Mouse (Mus musculus): Measurements from ENCODE around the gene Vgf.

The Vgf gene

DNA sequence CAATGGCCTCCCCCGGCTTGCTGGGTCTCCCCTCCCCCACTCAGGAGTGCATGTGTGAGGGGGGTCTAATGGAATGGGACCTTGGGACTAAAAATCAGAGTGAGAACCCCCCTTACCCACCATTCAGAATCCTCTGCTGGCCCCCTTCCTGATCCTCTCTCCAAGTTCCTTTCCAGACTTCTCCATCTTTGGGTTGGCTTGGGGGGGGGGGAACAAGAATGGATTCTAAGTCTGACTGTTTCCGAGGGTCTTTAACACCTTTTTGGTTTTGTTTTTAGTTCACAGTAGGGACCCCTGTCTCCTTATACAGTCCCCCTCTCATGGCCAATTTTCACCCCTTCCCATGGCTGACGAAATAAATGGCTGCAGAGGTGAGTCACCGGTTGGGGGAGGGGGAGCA, at the start of gene Vgf:
Vgf (plus strand) TSS at position 301 of the 400 bp plus-strand sequence.
- no peak for DNase-seq (ENCODE audit: low spot score)

DNA sequence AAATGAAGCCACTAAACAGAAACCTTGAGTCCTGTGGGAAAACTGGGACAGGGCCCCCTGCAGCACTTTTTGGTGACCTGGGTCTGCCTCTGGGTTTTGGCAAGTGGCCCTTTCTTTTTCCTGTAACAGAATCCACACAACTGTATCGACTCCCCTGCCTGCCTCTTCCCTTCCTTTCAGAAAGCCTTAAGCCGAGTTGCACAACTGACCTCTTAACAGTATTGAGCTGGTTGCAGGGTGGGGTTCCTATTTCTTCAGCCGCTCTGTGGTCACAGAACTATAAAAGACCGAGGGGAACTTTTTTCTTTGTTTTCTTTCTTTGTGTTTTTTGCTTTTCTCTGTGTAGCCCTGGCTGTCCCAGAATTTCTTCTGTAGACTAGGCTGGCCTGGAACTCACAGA, 48.4 kb upstream of the Vgf start:
- no peak for DNase-seq (ENCODE audit: low spot score)

DNA sequence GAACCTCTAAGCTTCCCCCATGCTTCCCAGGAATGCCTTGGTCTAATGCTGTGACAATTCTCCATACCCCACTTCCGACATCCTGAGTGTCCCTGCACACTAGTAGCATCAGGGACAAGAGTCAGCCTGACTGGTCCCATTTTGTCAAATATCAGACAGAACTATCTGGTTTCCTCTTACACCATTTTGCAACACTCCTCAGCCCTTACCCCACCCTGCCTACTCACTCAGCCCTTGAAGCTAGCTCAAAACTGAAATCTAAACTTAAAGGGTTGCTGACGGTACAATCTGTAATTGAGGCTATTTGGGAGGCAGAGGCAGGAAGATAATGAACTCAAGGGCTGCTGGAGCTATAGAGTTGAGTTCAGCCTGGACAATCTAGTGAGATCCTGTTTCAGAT, 46.4 kb upstream of the Vgf start:
- DNase-seq (ENCODE audit: low spot score), result no peak

DNA sequence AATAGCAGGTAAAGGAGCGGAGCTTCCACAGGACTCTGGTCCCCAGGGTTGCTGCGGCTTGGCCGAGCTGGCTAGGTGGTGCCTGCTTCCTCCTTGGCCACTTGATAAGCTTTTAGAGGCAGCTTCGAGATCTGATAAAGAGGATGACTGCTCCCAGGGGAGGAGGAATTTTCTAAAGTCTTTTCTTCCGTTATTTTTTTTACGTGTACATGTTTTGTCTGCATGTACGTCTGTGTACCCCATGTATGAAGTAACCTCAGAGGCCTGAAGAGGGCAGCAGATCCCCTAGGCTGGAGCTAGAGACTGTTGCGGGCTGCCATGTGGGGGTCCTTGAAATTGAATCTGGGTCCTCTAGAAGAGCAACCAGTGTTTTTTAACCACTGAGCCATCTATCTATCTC, 45.2 kb upstream of the Vgf start:
- DNase-seq (ENCODE audit: low spot score), result no peak

DNA sequence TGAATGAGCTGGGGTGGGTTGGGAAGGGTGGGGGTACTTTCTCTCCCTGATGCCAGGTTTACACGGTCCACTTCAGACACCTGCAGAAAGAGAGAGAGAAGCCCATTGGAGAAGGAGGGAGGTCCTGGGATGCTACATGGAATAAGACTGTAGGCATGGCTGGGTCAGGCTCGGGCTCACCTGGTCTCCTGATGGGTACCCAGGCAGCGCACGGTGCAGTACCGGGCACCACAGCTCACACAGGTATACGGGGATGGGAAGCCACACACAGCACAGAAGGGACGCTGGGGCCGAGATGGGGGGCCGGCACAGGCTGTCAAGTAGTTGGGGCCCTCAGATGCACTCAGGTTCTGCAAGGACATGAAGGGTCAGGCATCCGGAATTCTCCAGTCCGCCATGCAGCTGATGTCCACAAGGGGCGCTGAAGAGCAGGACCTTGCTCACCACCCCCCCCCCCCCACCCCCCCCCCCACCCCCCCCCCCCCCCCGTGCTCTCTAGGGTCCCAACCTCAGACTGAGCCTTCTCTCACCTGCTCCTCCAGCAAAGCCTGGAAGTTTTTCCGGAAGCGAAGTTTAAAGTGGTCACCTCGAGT, 43.8 kb upstream of the Vgf start:
- peak; percentile 37 for DNase-seq (ENCODE audit: low spot score)

DNA sequence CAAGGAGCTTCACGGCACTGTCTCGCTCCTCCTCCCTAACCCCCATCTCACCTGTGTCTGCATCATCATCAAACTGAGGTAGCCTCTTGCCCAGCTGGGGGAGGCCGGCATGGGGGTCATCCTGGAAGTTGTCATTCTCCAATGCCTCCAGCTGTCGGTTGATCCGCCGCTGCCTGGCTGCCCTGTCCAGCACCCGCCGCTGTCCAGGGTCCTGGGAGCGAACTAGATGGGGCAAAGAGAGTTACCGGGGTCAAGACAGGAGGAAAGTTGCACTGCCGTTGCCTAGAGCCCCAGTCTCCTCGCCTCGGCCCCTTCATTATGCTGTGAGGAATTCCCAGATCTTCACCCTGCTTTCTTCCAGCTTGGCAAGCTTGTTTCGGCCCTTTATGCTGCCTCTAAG, 41.4 kb upstream of the Vgf start:
- DNase-seq (ENCODE audit: low spot score), result no peak

DNA sequence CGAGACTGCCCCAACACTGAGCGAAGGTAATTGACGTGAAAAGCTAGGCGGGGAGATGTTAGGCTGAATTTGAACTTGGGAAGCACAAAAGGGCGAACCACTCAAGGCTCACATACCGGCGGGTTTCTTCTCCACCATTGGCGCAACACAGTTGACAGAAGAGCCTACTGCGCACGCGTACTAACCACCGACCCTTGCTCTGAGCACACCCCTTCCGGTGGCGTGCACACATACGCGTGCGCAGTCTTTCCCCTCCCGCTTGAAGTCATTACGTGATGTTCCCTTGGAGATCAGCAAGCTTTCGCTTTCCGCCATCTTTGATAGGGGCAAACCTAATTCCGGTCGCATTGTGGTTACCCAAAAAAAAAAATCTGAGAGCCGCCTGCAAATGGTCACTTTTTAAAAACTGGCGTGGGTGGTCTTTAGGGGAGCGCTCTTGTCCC, 39.5 kb upstream of the Vgf start, which contains the start of gene Plod3:
Plod3 (plus strand) TSS at position 325 of the 443 bp plus-strand sequence.
- DNase-seq (ENCODE audit: low spot score), result peak; percentile 98

DNA sequence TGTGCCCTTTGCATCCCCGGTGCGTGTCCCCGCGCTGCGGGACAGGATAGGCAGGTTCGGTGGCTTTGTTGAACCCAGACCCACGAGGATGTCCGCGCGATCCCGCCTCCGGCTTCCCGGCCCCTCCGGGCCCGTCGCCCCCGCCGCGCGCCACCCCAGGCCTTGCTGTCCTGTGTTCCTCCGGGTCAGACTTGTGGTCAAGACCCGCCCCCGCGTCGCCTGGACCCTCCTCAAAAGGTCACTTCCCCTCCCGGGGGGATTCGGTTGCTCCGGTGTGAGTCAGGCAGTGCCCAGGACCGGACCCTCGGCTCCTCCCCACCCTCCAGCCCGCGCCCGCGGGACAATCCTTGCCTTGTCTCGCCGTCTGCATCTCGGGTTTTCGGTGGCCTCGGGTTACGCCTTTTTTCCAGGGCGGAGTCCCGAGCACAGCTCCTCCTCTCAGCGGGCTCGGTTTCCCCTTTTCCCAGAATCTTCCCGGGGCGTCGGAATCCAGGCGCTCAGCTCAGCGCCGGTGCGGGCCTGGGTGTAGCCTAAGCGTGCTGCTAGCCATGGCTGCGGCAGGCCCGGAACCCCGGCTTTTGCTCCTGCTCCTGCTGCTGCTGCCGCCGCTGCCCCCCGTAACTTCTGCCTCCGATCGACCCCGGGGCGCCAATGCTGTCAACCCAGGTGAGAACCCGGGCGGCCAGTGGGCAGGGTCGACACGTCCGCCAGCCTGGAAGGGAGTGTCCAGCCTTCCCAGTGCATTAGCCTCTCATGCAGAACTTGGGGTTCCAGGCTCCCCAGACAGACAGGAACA, 38.9 kb upstream of the Vgf start:
- peak; percentile 82 for DNase-seq (ENCODE audit: low spot score)

DNA sequence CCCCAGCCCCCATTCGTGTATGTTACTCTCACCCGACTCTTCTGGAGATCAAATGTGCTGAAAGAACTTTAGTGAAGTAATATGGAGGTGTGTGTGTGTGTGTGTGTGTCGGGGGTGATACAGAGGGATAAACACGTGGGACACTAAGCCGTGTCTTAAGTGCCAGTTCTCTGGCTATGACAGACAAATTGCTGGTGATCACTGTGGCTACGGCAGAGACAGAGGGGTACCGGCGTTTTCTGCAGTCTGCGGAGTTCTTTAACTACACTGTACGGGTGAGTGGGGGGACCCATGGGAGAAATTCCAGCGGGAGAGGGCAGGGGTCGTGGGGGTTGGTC, 38.3 kb upstream of the Vgf start, which contains the start of gene Znhit1:
Znhit1 (minus strand) TSS at position 88 of the 338 bp plus-strand sequence.
- no peak for DNase-seq (ENCODE audit: low spot score)

DNA sequence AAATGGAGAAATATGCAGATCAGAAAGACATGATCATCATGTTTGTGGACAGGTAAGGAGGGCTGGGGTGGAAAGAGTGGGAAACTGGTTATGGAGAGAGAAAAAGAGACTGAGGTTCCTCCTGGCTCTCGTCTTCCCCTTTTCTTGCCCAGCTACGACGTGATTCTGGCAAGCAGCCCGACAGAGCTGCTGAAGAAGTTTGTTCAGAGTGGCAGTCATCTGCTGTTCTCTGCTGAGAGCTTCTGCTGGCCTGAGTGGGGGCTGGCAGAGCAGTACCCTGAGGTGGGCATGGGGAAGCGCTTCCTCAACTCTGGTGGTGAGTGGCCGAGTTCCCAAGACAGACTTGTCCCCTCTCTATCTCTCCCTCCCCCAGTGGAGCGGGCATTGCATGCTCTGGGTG, 37.8 kb upstream of the Vgf start:
- peak; percentile 61 for DNase-seq (ENCODE audit: low spot score)

DNA sequence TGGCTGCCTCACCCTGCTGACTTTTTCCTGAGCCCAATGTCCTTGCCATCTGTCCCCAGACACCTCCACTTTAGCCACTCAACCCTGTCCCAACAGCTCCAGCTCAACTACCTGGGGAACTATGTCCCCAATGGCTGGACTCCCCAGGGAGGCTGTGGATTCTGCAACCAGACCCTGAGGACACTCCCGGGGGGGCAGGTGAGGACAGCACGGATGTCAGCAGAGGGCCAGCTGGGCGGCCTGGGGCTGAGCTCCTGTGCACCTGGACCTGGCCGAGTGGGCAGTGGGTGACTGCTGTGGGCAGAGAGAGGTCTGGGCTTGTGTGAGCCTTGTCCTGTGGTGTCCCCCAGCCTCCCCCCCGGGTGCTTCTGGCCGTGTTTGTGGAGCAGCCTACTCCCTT, 36.4 kb upstream of the Vgf start:
- no peak for DNase-seq (ENCODE audit: low spot score)

DNA sequence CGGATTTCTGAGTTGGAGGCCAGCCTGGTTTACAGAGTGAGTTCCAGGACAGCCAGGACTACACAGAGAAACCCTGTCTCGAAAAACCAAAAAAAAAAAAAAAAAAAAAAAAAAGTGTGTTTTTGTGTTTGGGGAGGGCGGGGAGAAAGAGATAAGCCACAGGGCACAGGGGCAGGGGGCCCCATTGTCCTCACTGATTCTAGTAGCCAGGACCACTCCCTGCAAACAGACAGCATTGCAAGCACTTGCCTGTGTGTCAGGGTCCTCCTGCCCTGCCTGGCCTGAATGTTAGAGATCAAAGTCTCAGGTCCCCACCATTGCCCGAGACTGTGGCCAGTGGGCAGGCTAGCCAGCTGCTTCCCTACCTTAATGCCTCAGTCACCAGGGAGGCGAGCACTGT, 26.7 kb upstream of the Vgf start:
- no peak for DNase-seq (ENCODE audit: low spot score)

DNA sequence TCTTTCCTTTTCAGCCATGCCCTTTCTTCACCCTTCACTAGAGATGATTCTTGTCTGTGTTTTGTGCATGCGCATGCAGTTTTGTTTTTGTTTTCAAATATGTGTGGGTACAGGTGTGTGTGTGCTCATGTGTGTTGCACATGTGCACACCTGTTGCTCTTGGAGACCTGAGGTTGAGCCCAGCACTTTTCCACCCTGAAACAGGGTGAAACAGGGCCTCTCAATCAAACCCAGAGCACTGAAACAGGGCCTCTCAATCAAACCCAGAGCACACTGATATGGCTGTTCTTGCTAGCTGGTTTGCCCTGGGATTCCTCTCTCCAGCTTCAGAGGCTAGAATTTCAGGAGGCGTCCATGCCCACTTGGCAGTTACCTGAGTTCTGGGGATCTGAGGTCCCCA, 25.6 kb upstream of the Vgf start:
- DNase-seq (ENCODE audit: low spot score), result no peak

DNA sequence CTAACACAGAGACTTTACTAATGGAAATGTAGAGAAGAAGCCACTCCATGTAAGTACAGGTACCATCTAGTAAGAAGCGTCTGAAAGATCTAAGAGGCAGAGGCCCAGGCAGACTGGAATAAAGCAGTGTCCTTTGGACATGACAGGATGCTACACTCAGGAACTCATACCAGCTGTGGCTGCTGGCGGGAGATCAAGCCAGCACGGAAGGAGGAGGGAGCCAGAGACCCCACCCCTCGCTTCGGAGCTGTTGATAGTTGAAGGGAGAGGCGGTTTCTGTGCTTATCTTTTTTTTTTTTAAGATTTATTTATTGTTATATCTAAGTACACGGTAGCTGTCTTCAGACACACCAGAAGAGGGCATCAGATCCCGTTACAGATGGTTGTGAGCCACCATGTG, 18.9 kb upstream of the Vgf start:
- no peak for DNase-seq (ENCODE audit: low spot score)

DNA sequence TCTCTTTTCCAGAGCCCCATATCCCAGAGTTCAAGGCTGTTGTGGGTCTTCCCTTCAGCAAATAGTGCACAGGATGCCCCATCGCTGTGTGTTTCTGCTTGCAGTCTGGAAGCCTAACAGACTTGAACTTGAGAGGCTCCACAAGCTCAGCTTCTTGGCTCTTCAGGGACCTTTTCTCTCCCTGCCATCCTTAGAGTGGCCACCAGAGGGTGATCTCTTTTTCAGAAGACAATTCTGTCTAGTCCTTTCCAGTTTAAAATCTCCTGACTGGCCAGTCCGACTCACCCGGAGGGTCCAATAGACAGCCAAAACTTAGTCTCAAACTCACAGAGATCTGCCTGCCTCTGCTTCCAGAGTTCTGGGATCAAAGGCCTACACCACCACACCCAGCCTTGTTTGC, 16.2 kb upstream of the Vgf start:
- peak; percentile 51 for DNase-seq (ENCODE audit: low spot score)

DNA sequence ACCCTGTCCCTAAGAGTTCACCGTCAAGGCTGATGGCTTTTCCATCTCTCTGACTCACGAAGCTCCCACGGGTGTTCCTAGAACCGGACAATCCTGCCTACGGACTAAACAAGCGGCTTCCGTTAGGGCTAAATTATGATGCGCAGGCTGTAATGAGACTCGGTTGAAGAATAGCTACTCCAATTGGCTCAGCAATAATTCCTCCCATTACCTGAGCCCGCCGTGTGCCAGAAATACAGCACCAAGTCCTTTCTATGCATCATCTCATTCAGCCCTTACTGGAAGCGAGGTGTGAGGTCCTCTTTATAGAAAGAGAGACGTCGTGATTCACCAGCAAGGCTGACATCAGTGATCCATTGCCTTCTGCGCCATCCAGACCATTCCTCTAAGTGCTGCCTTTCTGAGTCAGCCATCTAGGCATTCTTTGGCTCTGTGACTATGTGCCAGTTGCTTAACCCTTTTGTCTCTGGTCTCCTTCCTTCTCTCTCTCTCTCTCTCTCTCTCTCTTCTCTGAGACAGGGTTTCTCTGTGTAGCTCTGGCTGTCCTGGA, 13.7 kb upstream of the Vgf start:
- DNase-seq (ENCODE audit: low spot score), result no peak

DNA sequence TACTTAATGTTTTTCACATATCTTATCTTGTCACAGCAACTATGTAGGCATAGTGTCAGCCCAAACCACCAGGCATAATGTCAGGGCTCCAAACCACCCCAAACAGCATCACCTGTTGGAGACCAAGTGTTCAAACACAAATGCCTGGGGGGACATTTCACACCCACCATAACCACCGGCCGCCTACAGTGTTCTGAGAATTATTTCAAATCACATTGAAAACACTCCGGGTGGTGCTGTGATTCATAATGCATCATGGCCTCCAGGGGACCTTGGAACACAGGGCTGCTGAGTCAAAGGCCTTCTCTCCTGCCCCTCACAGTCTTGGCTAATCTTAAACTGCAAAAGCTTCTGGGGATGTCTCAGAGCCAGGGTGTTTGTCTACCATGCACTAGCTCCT, 10.3 kb upstream of the Vgf start:
- DNase-seq (ENCODE audit: low spot score), result no peak

DNA sequence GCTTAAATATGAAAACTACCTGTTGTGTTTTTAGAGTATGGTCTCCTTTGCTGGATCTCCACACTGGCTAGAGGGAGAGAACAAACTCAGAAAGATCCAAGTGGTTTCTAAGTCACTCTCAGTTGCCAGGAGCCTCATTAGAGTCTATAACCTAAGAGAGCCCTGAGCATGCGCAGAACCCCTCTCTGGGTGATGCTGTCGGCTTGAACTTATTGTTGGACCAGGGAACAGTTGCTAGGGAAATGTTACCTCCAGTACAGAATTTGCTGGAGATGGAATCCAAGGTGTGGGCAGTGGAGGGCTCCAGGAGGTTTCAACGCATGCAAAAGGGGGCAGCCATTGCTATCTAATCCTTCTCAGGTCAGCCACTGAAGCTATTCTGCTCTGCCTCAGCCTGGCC, 1.9 kb upstream of the Vgf start:
- no peak for DNase-seq (ENCODE audit: low spot score)

DNA sequence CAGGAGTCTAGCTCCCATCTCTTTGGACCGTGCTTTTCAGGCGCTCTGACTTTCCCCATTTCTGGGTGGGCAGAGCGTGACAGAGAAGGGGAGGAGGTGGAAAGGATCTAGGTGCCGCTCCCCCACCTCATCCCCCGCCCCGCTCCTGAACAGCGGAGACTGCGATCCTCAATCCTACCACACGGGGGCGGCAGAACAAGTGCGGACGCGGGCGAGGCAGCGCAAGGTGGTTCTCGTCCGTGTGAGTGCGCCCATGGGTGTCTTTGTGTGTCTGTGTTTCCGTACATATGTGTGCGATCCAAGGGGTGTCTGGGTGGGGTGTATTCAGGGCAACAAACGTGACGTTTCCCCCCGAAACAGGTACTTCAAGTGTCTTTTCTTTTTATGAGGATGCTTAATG, 1.1 kb upstream of the Vgf start:
- peak; percentile 73 for DNase-seq (ENCODE audit: low spot score)

DNA sequence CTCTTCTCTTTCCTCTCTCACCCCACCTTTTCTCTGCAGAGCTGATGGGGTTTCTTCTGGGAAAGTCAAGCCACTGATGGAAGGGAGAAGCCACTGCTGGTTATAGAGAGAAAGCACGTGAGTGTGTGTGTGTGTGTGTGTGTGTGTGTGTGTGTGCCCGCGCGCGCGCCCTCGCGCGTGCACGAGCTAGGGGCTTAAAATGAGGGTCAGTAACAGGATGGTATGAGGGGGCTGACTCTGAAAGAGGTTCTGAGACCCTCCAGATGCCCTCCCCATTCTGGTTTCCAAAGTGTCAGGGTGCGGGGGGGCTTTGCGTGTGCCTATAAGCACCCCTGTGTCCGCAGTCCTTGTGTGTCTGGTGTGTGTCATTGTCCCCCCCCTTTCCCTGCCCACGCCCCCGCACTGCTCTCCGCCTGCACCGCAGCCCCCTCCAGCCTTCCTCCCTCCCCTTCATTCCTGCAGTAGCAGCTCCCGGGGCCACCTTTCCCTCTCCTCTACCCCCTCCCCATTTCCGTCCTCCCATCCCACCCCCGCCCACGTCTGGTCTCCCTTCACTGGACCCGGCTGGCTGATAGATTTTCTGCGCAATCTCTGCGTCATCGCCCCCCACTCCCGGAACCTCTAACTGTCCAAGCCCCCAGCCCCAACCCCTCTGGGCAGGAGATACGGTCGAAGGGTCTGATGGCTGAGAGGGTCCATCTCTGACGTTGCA, 2.5 kb downstream of the Vgf start:
- no peak for DNase-seq (ENCODE audit: low spot score)

DNA sequence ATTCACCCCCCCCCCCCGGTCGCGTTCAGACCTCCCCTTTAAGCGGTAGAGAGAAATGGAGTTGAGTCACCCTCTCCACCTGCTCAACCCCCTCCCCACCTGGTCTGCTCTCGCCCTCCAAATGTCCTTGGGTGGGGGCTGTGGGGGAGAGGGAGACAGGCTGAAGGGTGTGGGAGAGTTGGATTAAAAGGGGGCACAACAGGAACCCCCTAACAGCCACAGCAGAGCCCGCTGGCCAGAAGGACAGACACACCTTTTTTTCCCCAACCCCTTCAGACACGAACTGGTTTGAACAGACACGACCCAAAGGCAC, 3.0 kb downstream of the Vgf start:
- DNase-seq (ENCODE audit: low spot score), result no peak

DNA sequence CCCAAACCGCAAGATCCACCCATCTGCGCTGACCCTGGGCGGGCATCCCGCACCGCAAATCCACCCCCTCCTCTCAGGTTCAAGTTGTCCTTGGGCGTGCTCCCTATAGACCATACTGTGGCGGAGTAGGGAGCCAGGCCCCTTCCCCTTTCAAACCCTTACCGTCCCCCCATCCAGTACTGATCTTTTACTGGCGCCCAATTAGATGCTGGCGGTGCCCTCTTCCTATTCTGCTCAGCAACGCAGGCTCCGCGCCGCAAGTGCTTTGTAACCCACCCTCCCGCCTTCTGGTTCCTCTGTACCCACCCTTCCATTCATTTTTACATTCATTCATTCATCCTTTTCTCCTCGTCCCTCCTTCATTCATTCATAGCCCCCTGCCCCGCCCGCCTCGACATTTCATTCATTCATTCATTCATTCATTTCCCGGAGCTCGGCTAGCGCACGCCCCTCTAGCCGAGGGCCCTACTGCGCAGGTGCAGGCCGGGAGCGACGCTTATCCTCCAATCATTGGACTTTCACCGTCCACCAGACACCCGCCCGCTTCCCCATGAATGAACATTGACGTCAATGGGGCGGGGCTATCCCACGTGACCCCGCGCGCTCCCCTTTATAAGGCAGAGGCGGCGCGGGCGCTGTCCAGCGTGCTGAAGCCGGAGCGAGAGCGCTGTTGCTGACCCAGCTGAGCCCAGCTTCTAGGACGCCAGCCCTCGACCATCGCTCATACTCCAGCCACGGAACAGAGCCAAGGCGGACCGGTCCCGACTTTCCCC, 3.6 kb downstream of the Vgf start:
- peak; percentile 96 for DNase-seq (ENCODE audit: low spot score)

Measured in layer of hippocampus, adult 11-12 months (tissue).